Mouse (Mus musculus) CH12F3 (cell line): ENCODE data around the gene Map7.

Experiments
- in situ Hi-C: fragments of 300-500 bp; cut with MboI; formaldehyde crosslinking; loops from 2 replicates; pipeline ENCODE4 v1.14.3; 2020; ENCODE audit warnings: low sequenced_read_pairs

The Map7 gene

GRCm38 (mm10) chr10:20184326-20184725 lies 36.1 kb downstream of the Map7 start:
- in situ Hi-C loops: no loop called here

GRCm38 (mm10) chr10:20185264-20185663 lies 37.0 kb downstream of the Map7 start:
- in situ Hi-C loops: no loop called here

GRCm38 (mm10) chr10:20185806-20186205 lies 37.5 kb downstream of the Map7 start:
- in situ Hi-C loops: no loop called here

GRCm38 (mm10) chr10:20186800-20187273 lies 38.6 kb downstream of the Map7 start:
- in situ Hi-C loops: no loop called here

- in situ Hi-C loops: no loop called here
Measured at GRCm38 (mm10) chr10:20190139-20190747, 42.0 kb downstream of the Map7 start.

- in situ Hi-C loops: no loop called here
Measured at GRCm38 (mm10) chr10:20194847-20195540, 46.7 kb downstream of the Map7 start.

- in situ Hi-C loops: no loop called here
Measured at GRCm38 (mm10) chr10:20197039-20197438, 48.8 kb downstream of the Map7 start.

GRCm38 (mm10) chr10:20198968-20199737 lies 50.9 kb downstream of the Map7 start:
- in situ Hi-C loops: no loop called here

- in situ Hi-C loops: no loop called here
Measured at GRCm38 (mm10) chr10:20201236-20201635, 53.0 kb downstream of the Map7 start.

GRCm38 (mm10) chr10:20202171-20202570 lies 53.9 kb downstream of the Map7 start:
- in situ Hi-C loops: no loop called here

- in situ Hi-C loops: no loop called here
Measured at GRCm38 (mm10) chr10:20202818-20203217, 54.5 kb downstream of the Map7 start.

- in situ Hi-C loops: no loop called here
Measured at GRCm38 (mm10) chr10:20203502-20203901, 55.2 kb downstream of the Map7 start.

GRCm38 (mm10) chr10:20204696-20205431 lies 56.6 kb downstream of the Map7 start:
- in situ Hi-C loops: no loop called here

GRCm38 (mm10) chr10:20206966-20207365 lies 58.7 kb downstream of the Map7 start:
- in situ Hi-C loops: no loop called here

GRCm38 (mm10) chr10:20209609-20210341 lies 61.5 kb downstream of the Map7 start:
- in situ Hi-C loops: no loop called here

GRCm38 (mm10) chr10:20214418-20214817 lies 66.1 kb downstream of the Map7 start:
- in situ Hi-C loops: no loop called here

- in situ Hi-C loops: no loop called here
Measured at GRCm38 (mm10) chr10:20216982-20217381, 68.7 kb downstream of the Map7 start.

- in situ Hi-C loops: no loop called here
Measured at GRCm38 (mm10) chr10:20218866-20219265, 70.6 kb downstream of the Map7 start.

GRCm38 (mm10) chr10:20219538-20219937 lies 71.3 kb downstream of the Map7 start:
- in situ Hi-C loops: no loop called here

GRCm38 (mm10) chr10:20220443-20221071 lies 72.3 kb downstream of the Map7 start:
- in situ Hi-C loops: no loop called here
